Mouse (Mus musculus): ENCODE results near the gene Chst5.
"Not testable (repeated sequence)": the region's sequence is repeated elsewhere in the genome, so short reads cannot be mapped to it uniquely, and the experiment has no call there.

Chst5 gene

GRCm38 (mm10) chr8:111909621-111910450 is at the start of gene Chst5:
Gene Chst5, minus strand, starts transcription at chr8:111910447.
- DNase-seq (ENCODE audit: extremely low read depth, low read depth): no peak

GRCm38 (mm10) chr8:111957231-111957630 is 47.0 kb upstream of the Chst5 start:
- DNase-seq (ENCODE audit: extremely low read depth, low read depth): no peak

GRCm38 (mm10) chr8:111955879-111956278 is 45.6 kb upstream of the Chst5 start:
- DNase-seq (ENCODE audit: extremely low read depth, low read depth): no peak

- DNase-seq (ENCODE audit: extremely low read depth, low read depth): no peak
Measured at GRCm38 (mm10) chr8:111954844-111955594, 44.8 kb upstream of the Chst5 start.

- DNase-seq (ENCODE audit: extremely low read depth, low read depth): no peak
Measured at GRCm38 (mm10) chr8:111951936-111952335, 41.7 kb upstream of the Chst5 start.

- no peak for DNase-seq (ENCODE audit: extremely low read depth, low read depth)
Measured at GRCm38 (mm10) chr8:111951317-111951716, 41.1 kb upstream of the Chst5 start.

- DNase-seq (ENCODE audit: extremely low read depth, low read depth): no peak
Measured at GRCm38 (mm10) chr8:111950846-111951245, 40.6 kb upstream of the Chst5 start.

- no peak for DNase-seq (ENCODE audit: extremely low read depth, low read depth)
Measured at GRCm38 (mm10) chr8:111947954-111948353, 37.7 kb upstream of the Chst5 start.

GRCm38 (mm10) chr8:111947144-111947543 is 36.9 kb upstream of the Chst5 start:
- no peak for DNase-seq (ENCODE audit: extremely low read depth, low read depth)

- DNase-seq (ENCODE audit: extremely low read depth, low read depth): no peak
Measured at GRCm38 (mm10) chr8:111943544-111943943, 33.3 kb upstream of the Chst5 start.

- peak; percentile 31 for DNase-seq (ENCODE audit: extremely low read depth, low read depth)
Measured at GRCm38 (mm10) chr8:111941101-111941454, 30.8 kb upstream of the Chst5 start.

- DNase-seq (ENCODE audit: extremely low read depth, low read depth): peak; percentile 76
Measured at GRCm38 (mm10) chr8:111940171-111941100, 30.2 kb upstream of the Chst5 start, which contains the start of gene Gabarapl2. Gene Gabarapl2, plus strand, starts transcription at chr8:111940703.

GRCm38 (mm10) chr8:111939516-111940142 is 29.4 kb upstream of the Chst5 start:
- DNase-seq (ENCODE audit: extremely low read depth, low read depth): peak; percentile 46

- not testable (repeated sequence) for DNase-seq (ENCODE audit: extremely low read depth, low read depth)
Measured at GRCm38 (mm10) chr8:111938076-111938985, 28.1 kb upstream of the Chst5 start.

GRCm38 (mm10) chr8:111937184-111937583 is 26.9 kb upstream of the Chst5 start:
- peak; percentile 64 for DNase-seq (ENCODE audit: extremely low read depth, low read depth)

GRCm38 (mm10) chr8:111934201-111934600 is 24.0 kb upstream of the Chst5 start:
- no peak for DNase-seq (ENCODE audit: extremely low read depth, low read depth)

GRCm38 (mm10) chr8:111933348-111934076 is 23.3 kb upstream of the Chst5 start, which contains the start of gene Tmem231:
Gene Tmem231, minus strand, starts transcription at chr8:111933881.
- DNase-seq (ENCODE audit: extremely low read depth, low read depth): peak; percentile 90

- peak; percentile 88 for DNase-seq (ENCODE audit: extremely low read depth, low read depth)
Measured at GRCm38 (mm10) chr8:111932580-111933336, 22.5 kb upstream of the Chst5 start.
